22 mouse cellular contexts compared by ENCODE assay signal in the genomic region with DNA sequence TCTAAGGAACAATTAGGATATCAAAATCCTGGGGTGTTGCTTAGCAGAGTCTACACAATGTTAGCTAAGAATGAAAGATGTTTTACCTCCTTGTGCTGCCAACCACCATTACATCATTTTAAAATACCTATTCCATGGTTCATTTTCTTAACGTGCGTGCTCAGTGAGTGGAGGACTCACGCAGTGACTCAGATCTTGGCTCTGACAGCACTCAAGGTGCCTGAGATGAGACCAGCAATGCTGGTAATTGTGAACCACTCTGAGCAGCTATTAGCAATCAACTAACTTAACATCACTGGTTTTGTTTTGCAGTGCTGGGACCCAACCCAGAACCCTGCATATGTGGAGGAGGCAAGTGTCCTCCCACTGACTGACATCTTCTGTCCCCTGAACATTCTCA.
"Had no signal": no experiment of that assay in that cellular context is flagged by ENCODE, and none has a peak within 500 bp of the region (broad histone marks: within the 10 kb centered on the region; RNA-seq: fewer than 3 reads in every experiment).

No protein-coding gene starts in this region.

- DNase-seq: kidney, adult 8-10 months; kidney, postnatal 10 days; kidney, postnatal 36 days; left cerebral cortex, postnatal 4 days; liver, postnatal 0 days; lung, postnatal 14 days; lung, postnatal 4 days; right cerebral cortex, adult 18-20 months; right cerebral cortex, postnatal 14 days; right cerebral cortex, postnatal 4 days; thymus, adult 2 months; thymus, postnatal 14 days; thymus, postnatal 4 days had no signal

- H3K9ac ChIP-seq: kidney, embryonic 15.5 days; limb, embryonic 12.5 days; limb, embryonic 15.5 days; liver, embryonic 14.5 days; liver, postnatal 0 days; lung, embryonic 15.5 days; midbrain, embryonic 13.5 days had no signal

- H3K4me3 ChIP-seq: kidney, embryonic 15.5 days; limb, embryonic 12.5 days; limb, embryonic 15.5 days; lung, embryonic 15.5 days; midbrain, embryonic 10.5 days; midbrain, embryonic 13.5 days had no signal

- ATAC-seq: liver, postnatal 0 days; midbrain, embryonic 13.5 days; midbrain, embryonic 16.5 days had no signal

- H3K27me3 ChIP-seq: kidney, embryonic 15.5 days; limb, embryonic 12.5 days; limb, embryonic 15.5 days; lung, embryonic 15.5 days; midbrain, embryonic 13.5 days had no signal

- H3K9me3 ChIP-seq: kidney, embryonic 15.5 days; limb, embryonic 12.5 days; limb, embryonic 15.5 days; lung, embryonic 15.5 days; midbrain, embryonic 13.5 days had no signal

- H3K4me1 ChIP-seq: midbrain, embryonic 10.5 days had no signal

- H3K27ac ChIP-seq: kidney, embryonic 15.5 days; limb, embryonic 12.5 days; limb, embryonic 15.5 days; liver, embryonic 14.5 days; lung, embryonic 15.5 days; midbrain, embryonic 10.5 days; midbrain, embryonic 13.5 days had no signal

- H3K4me2 ChIP-seq: kidney, embryonic 15.5 days; limb, embryonic 12.5 days; limb, embryonic 15.5 days; liver, embryonic 11.5 days; lung, embryonic 15.5 days; midbrain, embryonic 13.5 days had no signal
